Mouse (Mus musculus) megakaryocyte progenitor cell, adult 5-6 weeks (primary cell): Measurements from ENCODE around the gene Fnbp1l. TPM values are rescaled to one million over a fixed set of nuclear protein-coding genes. Genes with fewer than 3 reads are reported as not detected.

Source experiments
- ATAC-seq: replicated peaks from 2 replicates; pipeline ENCODE4 v1.8.0; 2016; ENCODE audit warnings: mild to moderate bottlenecking, moderate TSS enrichment, inconsistent platforms; ENCODE audit not compliant: poor library complexity
- total RNA-seq, 2 experiments: library from RNA; stranded (forward) in 1 of 2; stranded (reverse) in 1 of 2; fragments of 157-497, 149-512 nt in 1 of 2; fragments of 200-1000 nt in 1 of 2; gene quantifications; 2 replicates each; pipeline versions ENCODE4 v1.2.3 to v1.2.4; 2015 to 2017

Gene Fnbp1l
- total RNA-seq, 2 experiments from 2014 or later: 11.0 to 13.4 TPM

GRCm38 (mm10) chr3:122535938-122536703 is 83.4 kb downstream of the Fnbp1l start:
- no peak for ATAC-seq

GRCm38 (mm10) chr3:122528477-122528876 is 91.0 kb downstream of the Fnbp1l start:
- ATAC-seq: no peak

GRCm38 (mm10) chr3:122521294-122521693 is 98.2 kb downstream of the Fnbp1l start:
- ATAC-seq: peak; percentile 78

DNA sequence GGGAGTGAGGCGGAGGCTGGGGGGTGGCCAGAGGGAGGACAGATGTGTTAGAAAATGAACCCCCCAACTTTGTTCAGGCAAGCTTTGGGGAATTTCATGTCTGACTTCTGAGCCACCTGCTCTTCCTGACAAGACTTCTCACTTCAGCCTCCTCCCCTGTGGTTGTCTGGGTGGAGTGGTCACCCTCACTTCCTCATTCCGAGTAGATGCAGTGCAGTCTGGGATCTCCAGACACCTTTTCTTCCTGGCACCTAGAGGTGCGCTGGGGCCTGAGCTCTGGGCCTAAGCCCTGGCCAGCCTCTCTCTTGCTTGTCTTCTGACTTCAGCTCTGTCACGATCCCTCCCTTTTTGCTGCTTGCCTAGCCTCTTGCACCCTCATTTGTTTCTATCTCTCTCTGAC is 98.6 kb downstream of the Fnbp1l start:
- ATAC-seq: peak; percentile 78

DNA sequence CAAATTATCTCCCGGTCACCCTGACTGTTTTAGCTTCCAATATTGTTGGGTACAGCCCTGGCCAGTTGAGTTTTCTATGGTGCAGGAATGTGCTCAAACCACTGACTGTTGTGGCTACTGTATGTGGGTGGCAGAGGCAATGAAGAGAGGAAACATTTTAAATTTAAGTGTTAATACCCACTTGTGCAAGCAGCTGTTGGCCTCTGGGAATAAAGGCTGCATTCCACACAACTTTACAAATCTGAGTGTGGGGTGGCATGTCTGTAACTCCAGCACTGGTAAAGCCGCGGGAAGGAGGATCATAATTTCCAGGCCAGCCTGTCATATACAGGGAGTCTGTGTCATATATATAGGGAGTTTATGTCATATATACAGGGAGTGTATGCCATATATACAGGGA is 99.2 kb downstream of the Fnbp1l start:
- no peak for ATAC-seq

DNA sequence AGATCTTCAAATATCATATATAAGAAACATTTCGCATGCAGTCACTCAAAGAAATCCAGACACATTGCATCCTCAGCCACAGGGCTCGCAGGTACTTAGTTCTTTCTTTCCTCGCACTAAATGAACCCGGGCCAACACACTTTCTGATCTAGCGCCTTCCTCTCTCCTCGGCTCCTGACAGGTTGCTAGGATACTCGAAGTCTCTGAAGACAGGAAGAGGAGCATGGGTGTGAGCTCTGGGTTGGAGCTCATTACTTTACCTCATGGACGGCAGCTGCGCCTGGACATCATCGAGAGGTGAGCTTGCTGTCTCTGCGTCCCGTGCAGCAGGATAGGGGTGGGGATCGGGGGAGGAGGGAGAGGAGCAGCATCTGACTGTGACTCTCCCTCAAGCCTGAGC is 100.4 kb downstream of the Fnbp1l start:
- ATAC-seq: no peak

GRCm38 (mm10) chr3:122518231-122518736 is 101.2 kb downstream of the Fnbp1l start:
- no peak for ATAC-seq

- ATAC-seq: no peak
Measured at GRCm38 (mm10) chr3:122517726-122518125, 101.8 kb downstream of the Fnbp1l start.

- no peak for ATAC-seq
Measured at GRCm38 (mm10) chr3:122516327-122516695, 103.2 kb downstream of the Fnbp1l start.

- no peak for ATAC-seq
Measured at GRCm38 (mm10) chr3:122515568-122516326, 103.8 kb downstream of the Fnbp1l start.

DNA sequence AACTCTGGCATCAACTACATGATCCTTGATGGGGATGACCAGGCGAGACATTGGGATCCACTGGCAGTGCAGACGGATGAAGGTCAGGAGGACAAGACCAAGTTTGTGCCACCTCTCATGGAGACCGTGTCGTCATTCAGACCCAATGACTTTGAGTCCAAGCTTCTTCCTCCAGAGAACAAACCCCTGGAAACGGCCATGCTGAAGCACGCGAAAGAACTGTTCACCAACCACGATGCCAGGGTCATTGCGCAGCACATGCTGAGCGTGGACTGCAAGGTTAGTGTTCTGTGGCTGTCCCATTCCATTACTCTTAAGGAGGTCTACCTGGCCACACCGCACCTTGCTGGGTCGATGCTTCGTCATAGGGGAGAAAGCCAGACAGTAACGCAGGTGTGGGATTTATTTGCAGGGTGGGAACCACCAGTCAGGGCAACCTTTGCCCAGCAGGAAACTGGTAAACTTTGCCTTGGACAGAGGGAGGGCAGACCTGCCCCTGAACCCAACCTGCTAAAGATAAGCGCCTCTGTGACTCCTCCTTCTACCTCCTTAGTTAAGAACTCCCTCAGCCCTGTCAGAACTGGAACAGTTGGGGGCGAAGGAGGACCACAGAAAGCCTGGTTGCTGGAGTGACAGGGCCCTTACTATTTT is 106.7 kb downstream of the Fnbp1l start:
- ATAC-seq: peak; percentile 38; the same call in 1 of the 2 replicates

GRCm38 (mm10) chr3:122511721-122512619 is 107.5 kb downstream of the Fnbp1l start:
- ATAC-seq: no peak

DNA sequence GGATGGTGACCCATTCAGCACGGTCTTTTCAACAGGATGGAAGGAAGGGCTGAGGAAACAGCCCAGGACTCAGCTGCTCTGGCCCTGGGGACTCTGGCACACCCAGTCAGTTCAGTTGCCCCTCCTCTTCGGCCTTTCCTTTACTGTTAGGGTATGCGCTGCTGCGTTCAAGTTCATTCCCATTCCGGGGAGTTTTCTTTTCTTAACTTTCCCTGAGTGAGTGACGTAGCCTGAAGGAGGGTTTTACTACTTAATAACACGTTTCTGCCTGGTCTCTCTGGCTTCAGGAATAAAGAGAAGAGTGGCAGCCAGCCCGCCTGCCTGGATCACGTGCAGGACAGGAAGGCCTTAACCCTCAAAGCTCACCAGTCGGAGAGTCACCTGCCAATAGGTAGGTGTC is 108.6 kb downstream of the Fnbp1l start:
- no peak for ATAC-seq

- no peak for ATAC-seq
Measured at GRCm38 (mm10) chr3:122510240-122510750, 109.2 kb downstream of the Fnbp1l start.

DNA sequence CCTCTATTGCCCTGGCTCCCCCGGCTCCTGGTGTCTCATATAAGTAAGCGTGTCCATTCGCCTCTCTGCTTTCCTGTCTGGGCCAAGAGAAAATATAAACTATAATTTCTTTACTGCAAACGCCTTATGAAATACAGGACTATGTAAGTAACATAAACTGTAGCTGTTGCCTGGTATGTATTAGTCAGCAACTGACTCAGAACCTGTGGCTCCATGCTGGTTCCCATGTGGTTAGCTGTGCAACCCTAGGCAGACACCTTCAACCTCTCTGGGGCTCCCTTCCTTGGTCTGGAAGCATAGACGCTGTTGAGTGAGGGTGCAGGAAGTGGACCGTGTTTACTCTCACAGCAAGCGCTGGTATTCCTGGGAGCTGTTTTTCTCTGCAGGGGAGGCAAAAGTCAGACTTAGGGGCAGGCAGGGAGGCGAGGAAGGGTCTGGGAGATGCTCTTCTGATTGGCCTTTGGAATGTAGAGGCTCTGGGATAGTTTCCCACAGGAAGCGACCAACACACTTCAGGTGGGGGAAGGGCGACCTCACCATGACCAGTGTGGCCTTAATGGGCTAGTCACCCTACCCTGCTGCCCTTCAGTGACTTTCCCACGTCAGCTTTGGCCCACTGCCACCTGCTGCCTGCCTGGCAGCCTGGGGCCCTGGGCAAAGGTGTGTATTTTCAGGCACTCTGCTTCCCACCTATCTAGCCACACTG is 109.8 kb downstream of the Fnbp1l start:
- ATAC-seq: no peak; the same call in 1 of the 2 replicates

DNA sequence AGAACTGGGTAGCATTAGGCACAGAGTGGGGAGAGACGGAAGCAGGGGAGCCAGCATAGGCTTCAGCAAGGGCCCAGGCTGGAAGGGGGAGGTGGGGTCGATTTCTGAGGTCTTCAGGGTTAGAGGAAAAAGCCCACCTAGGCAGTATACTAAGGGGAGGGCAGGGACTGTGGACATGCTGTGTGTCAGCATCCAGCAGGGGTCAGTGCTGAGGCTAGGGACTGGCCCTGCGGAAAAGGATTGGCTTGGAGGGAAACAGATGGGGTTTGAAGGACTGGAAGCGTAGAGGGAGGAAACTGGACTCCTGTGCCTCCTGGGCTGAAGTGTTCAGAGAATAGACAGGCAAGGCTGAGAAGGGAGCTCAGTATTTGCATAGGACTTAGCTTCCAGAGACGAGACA is 110.4 kb downstream of the Fnbp1l start:
- peak; percentile 94 for ATAC-seq

DNA sequence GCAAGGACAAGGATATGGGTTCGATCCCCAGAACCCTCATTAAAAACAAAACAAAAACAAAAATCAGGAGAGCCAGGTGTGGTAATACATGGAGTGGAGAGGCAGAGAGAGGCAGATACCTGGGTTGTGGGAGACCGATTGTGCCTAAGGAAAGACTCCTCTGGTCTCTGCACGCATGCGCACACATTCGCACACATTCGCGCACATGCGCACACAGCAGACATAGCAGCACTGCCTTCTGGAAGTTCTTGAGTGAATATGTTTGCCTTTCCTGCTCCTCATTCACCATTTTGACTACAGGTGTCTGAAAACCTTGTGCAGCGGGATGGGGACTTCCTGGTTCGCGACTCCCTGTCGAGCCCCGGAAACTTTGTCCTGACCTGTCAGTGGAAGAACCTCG is 111.7 kb downstream of the Fnbp1l start:
- ATAC-seq: no peak

DNA sequence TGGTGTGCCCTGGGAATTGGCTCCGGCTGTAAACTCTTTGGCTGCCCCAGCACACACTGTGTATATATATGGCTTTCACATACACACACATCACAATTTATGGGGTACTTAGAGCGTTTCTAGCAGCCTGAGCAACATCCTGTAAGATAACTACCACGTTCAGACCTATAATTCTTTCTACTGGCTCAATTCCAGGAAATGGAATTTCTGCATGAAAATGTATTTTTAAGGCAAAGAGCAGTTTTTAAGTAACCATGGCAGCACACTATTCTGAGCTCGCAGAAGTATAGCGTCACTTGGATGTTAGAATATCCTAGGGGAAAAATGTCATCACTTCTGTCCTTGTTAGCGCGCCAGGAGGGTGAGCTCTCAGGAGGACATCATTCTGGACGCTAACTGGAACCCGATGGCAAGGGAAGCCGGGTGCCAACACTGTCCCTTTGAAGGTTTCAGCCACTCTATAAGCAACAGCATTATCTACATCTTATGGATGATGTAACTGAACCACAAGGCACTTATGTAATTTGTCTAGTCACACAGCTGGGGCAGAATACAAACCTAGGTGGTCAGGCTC is 113.1 kb downstream of the Fnbp1l start:
- peak; percentile 25 for ATAC-seq

- ATAC-seq: peak; percentile 42; the same call in 1 of the 2 replicates
Measured at GRCm38 (mm10) chr3:122500929-122501328, 118.6 kb downstream of the Fnbp1l start.
